Mouse (Mus musculus) liver, embryonic 11.5 days (tissue): ENCODE measurements around the gene Alg5. TPM values are rescaled to one million over a fixed set of nuclear protein-coding genes. Genes with fewer than 3 reads are reported as not detected.
"Not testable (repeated sequence)": the region's sequence is repeated elsewhere in the genome, so short reads cannot be mapped to it uniquely, and the experiment has no call there.

Source experiments
- ATAC-seq: fragments of 200-750 bp; cut with Nextera tagmentation; replicated peaks from 2 replicates; pipeline ENCODE4 v1.8.0; 2017; ENCODE audit warnings: moderate number of reproducible peaks, mild to moderate bottlenecking, moderate TSS enrichment, moderate library complexity; ENCODE audit not compliant: low FRiP score
- DNase-seq: peaks from one replicate; pipeline ENCODE4 v3.0.0-alpha.2; 2017; ENCODE audit warnings: low spot score
- H3K27ac ChIP-seq: fragments of 300-500 bp; sonication (generic); 2 replicates; pipeline ENCODE4 v1.5.1; 2014; ENCODE audit warnings: mild to moderate bottlenecking, low read depth, low read length, control low read depth
- H3K27me3 ChIP-seq: fragments of 300-500 bp; sonication (generic); replicated peaks from 2 replicates; pipeline ENCODE4 v1.6.1; 2014; ENCODE audit warnings: low read length, mixed read lengths; ENCODE audit not compliant: control insufficient read depth, insufficient read depth
- H3K36me3 ChIP-seq: fragments of 300-500 bp; sonication (generic); 2 replicates; pipeline ENCODE4 v1.6.1; 2014; ENCODE audit warnings: mild to moderate bottlenecking, low read length, moderate library complexity, mixed read lengths; ENCODE audit not compliant: control insufficient read depth, insufficient read depth
- H3K4me1 ChIP-seq: fragments of 300-500 bp; sonication (generic); replicated peaks from 2 replicates; pipeline ENCODE4 v1.6.1; 2014; ENCODE audit warnings: low read length, mixed read lengths; ENCODE audit not compliant: control insufficient read depth, insufficient read depth
- H3K4me2 ChIP-seq: fragments of 300-500 bp; sonication (generic); 2 replicates; pipeline ENCODE4 v1.6.1; 2014; ENCODE audit warnings: mild to moderate bottlenecking, control low read depth, moderate library complexity
- H3K4me3 ChIP-seq: fragments of 300-500 bp; sonication (generic); 2 replicates; pipeline ENCODE4 v1.5.1; 2014; ENCODE audit warnings: low read depth, low read length, control low read depth
- H3K9ac ChIP-seq: fragments of 300-500 bp; sonication (generic); 2 replicates; pipeline ENCODE4 v1.6.1; 2014; ENCODE audit warnings: low read depth, low read length, control low read depth
- H3K9me3 ChIP-seq: fragments of 300-500 bp; sonication (generic); 2 replicates; pipeline ENCODE4 v1.6.1; 2016; ENCODE audit warnings: low read length, inconsistent platforms, mixed read lengths; ENCODE audit not compliant: control insufficient read depth
- WGBS: fragments of 180-500 bp; shearing (Covaris S2); extraction: QIAGEN DNeasy Blood & Tissue Kit; methylation state at CpG from one replicate; pipeline ENCODE4 v1.1.7; 2014; 5-methylcytosine and 5-hydroxymethylcytosine counted together
- polyA plus RNA-seq: library from polyadenylated mRNA; unstranded; fragments of >200 nt; fragmentation: Nextera tagmentation; extraction: Ambion mirVana; gene quantifications from 2 replicates; pipeline ENCODE4 v1.2.1, GENCODE M21; 2014

Alg5 gene
- polyA plus RNA-seq, 1 experiment from 2014 or later = 49.3 TPM

- H3K9ac ChIP-seq = no peak overlapping the region; the same call in 1 of the 2 replicates
- peaks cover 2% of the 10 kb centered on the region for H3K4me1 ChIP-seq
- 7% methylated on average over 11 of the region's 11 CpGs for WGBS
- peak overlapping the region; percentile 85 for H3K4me2 ChIP-seq
- H3K4me3 ChIP-seq = peak overlapping the region; percentile 61
- no peaks in the 10 kb centered on the region for H3K9me3 ChIP-seq
- ATAC-seq (no peak), DNase-seq (no peak)
- no peak overlapping the region for H3K27ac ChIP-seq
- no peaks in the 10 kb centered on the region for H3K36me3 ChIP-seq
- H3K27me3 ChIP-seq = peaks cover 21% of the 10 kb centered on the region
Measured at GRCm38 (mm10) chr3:54756058-54756457, 20.7 kb downstream of the Alg5 start.

- ATAC-seq (no peak), DNase-seq (no peak)
- Histone ChIP-seq H3K9ac (no peak overlapping the region), H3K4me3 (no peak overlapping the region), H3K9me3 (0 out of 2 replicates have a peak, but pooled peaks cover 2% of the 10 kb centered on the region), H3K27ac (no peak overlapping the region), H3K4me2 (no peak overlapping the region), H3K27me3 (peaks cover 21% of the 10 kb centered on the region), H3K4me1 (peaks cover 5% of the 10 kb centered on the region), H3K36me3 (no peaks in the 10 kb centered on the region)
- WGBS = 85% methylated on average over 8 of the region's 8 CpGs
Measured at GRCm38 (mm10) chr3:54757446-54757845, 22.1 kb downstream of the Alg5 start.

- ATAC-seq = no peak
- Histone ChIP-seq H3K9me3 (0 out of 2 replicates have a peak, but pooled peaks cover 3% of the 10 kb centered on the region), H3K36me3 (no peaks in the 10 kb centered on the region), H3K4me3 (no peak overlapping the region), H3K27ac (no peak overlapping the region), H3K27me3 (peaks cover 19% of the 10 kb centered on the region), H3K4me1 (peaks cover 5% of the 10 kb centered on the region), H3K9ac (no peak overlapping the region), H3K4me2 (no peak overlapping the region)
- WGBS = 73% methylated on average over 9 of the region's 9 CpGs
- DNase-seq = no peak
Measured at GRCm38 (mm10) chr3:54759211-54759610, 23.9 kb downstream of the Alg5 start.

- WGBS = 59% methylated on average over 15 of the region's 15 CpGs
- Histone ChIP-seq H3K4me1 (peaks cover 5% of the 10 kb centered on the region), H3K27me3 (peaks cover 10% of the 10 kb centered on the region), H3K4me2 (no peak overlapping the region), H3K36me3 (no peaks in the 10 kb centered on the region), H3K27ac (no peak overlapping the region), H3K9ac (no peak overlapping the region), H3K9me3 (0 out of 2 replicates have a peak, but pooled peaks cover 3% of the 10 kb centered on the region), H3K4me3 (no peak overlapping the region)
- no peak for ATAC-seq
- no peak for DNase-seq
Measured at GRCm38 (mm10) chr3:54760321-54761115, 25.2 kb downstream of the Alg5 start.

GRCm38 (mm10) chr3:54761258-54761657 is 25.9 kb downstream of the Alg5 start:
- Histone ChIP-seq H3K36me3 (no peaks in the 10 kb centered on the region), H3K4me3 (no peak overlapping the region), H3K9ac (no peak overlapping the region), H3K27me3 (peaks cover 2% of the 10 kb centered on the region; the same call in 1 of the 2 replicates), H3K4me1 (peaks cover 5% of the 10 kb centered on the region; the same call in 1 of the 2 replicates), H3K4me2 (no peak overlapping the region), H3K27ac (no peak overlapping the region), H3K9me3 (0 out of 2 replicates have a peak, but pooled peaks cover 3% of the 10 kb centered on the region)
- no peak for DNase-seq
- WGBS = 80% methylated on average over 1 of the region's 1 CpGs
- ATAC-seq = no peak

GRCm38 (mm10) chr3:54764418-54764817 is 29.1 kb downstream of the Alg5 start:
- H3K9ac ChIP-seq = no peak overlapping the region
- no peaks in the 10 kb centered on the region for H3K36me3 ChIP-seq
- H3K4me2 ChIP-seq = no peak overlapping the region
- WGBS = 73% methylated on average over 18 of the region's 18 CpGs
- ATAC-seq (no peak), DNase-seq (no peak)
- H3K4me1 ChIP-seq = peaks cover 5% of the 10 kb centered on the region; the same call in 1 of the 2 replicates
- no peak overlapping the region for H3K27ac ChIP-seq
- no peak overlapping the region for H3K4me3 ChIP-seq
- H3K27me3 ChIP-seq = no peaks in the 10 kb centered on the region
- H3K9me3 ChIP-seq = 0 out of 2 replicates have a peak, but pooled peaks cover 3% of the 10 kb centered on the region

- not testable (repeated sequence) for H3K36me3 ChIP-seq, H3K4me1 ChIP-seq, DNase-seq, H3K4me2 ChIP-seq, ATAC-seq, H3K4me3 ChIP-seq, H3K27ac ChIP-seq, H3K9me3 ChIP-seq, H3K9ac ChIP-seq, H3K27me3 ChIP-seq
- WGBS = 81% methylated on average over 6 of the region's 6 CpGs
Measured at GRCm38 (mm10) chr3:54765521-54765920, 30.2 kb downstream of the Alg5 start.

GRCm38 (mm10) chr3:54766034-54766433 is 30.7 kb downstream of the Alg5 start:
- Histone ChIP-seq H3K4me2 (no peak overlapping the region), H3K27me3 (no peaks in the 10 kb centered on the region), H3K36me3 (no peaks in the 10 kb centered on the region), H3K4me1 (peaks cover 3% of the 10 kb centered on the region; the same call in 1 of the 2 replicates), H3K9me3 (0 out of 2 replicates have a peak, but pooled peaks cover 3% of the 10 kb centered on the region), H3K4me3 (no peak overlapping the region), H3K27ac (no peak overlapping the region), H3K9ac (no peak overlapping the region)
- DNase-seq = no peak
- WGBS = 74% methylated on average over 14 of the region's 14 CpGs
- no peak for ATAC-seq

GRCm38 (mm10) chr3:54766811-54767210 is 31.5 kb downstream of the Alg5 start:
- H3K27me3 ChIP-seq = no peaks in the 10 kb centered on the region
- no peak overlapping the region for H3K4me3 ChIP-seq
- no peaks in the 10 kb centered on the region for H3K36me3 ChIP-seq
- 76% methylated on average over 5 of the region's 5 CpGs for WGBS
- no peak overlapping the region for H3K9ac ChIP-seq
- no peaks in the 10 kb centered on the region for H3K4me1 ChIP-seq
- H3K4me2 ChIP-seq = no peak overlapping the region
- no peak overlapping the region for H3K27ac ChIP-seq
- ATAC-seq = no peak
- no peak for DNase-seq
- 0 out of 2 replicates have a peak, but pooled peaks cover 3% of the 10 kb centered on the region for H3K9me3 ChIP-seq
